Mouse (Mus musculus): Measurements from ENCODE around the gene Lpp.

- TF ChIP-seq ELF1 (IDR thresholded peaks at IDR 0.05; ENCODE audit: low read depth, low read length): no peak
- TF ChIP-seq POLR2A (IDR thresholded peaks at IDR 0.05; ENCODE audit: control insufficient read depth in 1 of 2, insufficient read depth in 1 of 2, low read depth in 1 of 2, low read length in 2 of 2, poor library complexity in 1 of 2): no peak
- TF ChIP-seq CTCF (IDR thresholded peaks at IDR 0.05 in 2 of 3, conservative IDR thresholded peaks at IDR 0.05 in 1 of 3; ENCODE audit: control insufficient read depth in 1 of 3, insufficient read depth in 1 of 3, low read depth in 2 of 3, low read length in 3 of 3, poor library complexity in 1 of 3, severe bottlenecking in 1 of 3): no peak
- TF ChIP-seq JUND (IDR thresholded peaks at IDR 0.05; ENCODE audit: low read depth, low read length): no peak
- no peak for TF ChIP-seq USF1 (IDR thresholded peaks at IDR 0.05; ENCODE audit: low read depth, low read length)
- TF ChIP-seq MAFK (IDR thresholded peaks at IDR 0.05; ENCODE audit: borderline replicate concordance, low read depth, low read length): no peak
- TF ChIP-seq TBP (IDR thresholded peaks at IDR 0.05; ENCODE audit: low read depth, low read length): no peak
- TF ChIP-seq MAX (IDR thresholded peaks at IDR 0.05; ENCODE audit: low read length): no peak
- no peak for TF ChIP-seq ZC3H11A (IDR thresholded peaks at IDR 0.05; ENCODE audit: low read depth, low read length)
- TF ChIP-seq ZNF384 (IDR thresholded peaks at IDR 0.05; ENCODE audit: low read depth, low read length): no peak
- TF ChIP-seq UBTF (IDR thresholded peaks at IDR 0.05; ENCODE audit: borderline replicate concordance, insufficient read depth, low read depth, low read length): no peak
- no peak for TF ChIP-seq EP300 (IDR thresholded peaks at IDR 0.05; ENCODE audit: low read depth in 1 of 2, low read length in 2 of 2)
- TF ChIP-seq CHD2 (IDR thresholded peaks at IDR 0.05; ENCODE audit: low read length): no peak
- TF ChIP-seq MXI1 (IDR thresholded peaks at IDR 0.05; ENCODE audit: low read depth, low read length): no peak
Measured at GRCm38 (mm10) chr16:24943486-24944261, 550.4 kb downstream of the Lpp start.
